7 mouse cellular contexts compared by ENCODE assay signal in the genomic region with DNA sequence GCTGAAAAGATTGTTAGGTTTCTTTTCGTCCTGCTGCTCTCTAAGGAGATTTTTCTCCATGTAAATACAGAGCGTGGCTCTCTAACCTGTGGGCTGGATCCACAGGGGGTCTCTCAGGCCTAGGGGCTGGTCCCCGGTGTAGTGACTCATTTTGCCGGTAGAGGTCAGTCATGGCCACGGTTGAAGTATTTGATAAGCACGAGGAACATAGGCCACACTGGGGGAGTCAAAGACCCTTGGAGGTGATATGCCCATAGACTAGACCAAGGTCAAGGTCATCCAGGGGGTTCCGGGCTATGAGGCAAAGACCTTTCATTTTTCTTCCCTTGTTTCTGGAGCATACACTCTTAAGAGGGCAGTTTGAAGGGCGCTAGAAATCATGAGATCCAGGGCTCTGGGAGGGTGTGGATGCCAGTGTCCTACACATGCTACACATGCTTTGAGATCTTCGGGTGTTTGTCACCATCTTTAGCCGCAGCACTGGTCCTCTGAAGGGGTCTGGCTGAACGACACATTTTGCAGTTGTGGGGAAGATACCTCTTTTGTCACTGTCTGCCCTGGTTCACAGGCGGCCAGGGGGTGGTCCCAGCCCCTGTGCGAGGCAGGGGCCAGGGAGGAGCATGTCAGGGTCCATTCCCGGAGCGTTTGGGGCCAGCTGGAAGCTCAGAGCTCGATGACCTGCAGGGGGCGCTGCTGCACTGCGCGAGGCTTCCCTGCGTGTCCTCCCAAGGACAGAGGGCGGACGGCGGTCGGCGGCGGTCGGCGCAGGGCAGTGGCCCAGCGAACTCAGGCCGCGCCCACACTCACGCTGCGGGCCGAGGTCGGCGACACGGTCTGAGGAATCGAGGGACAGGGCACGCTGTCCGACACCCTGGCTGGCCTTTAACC.
A peak's percentile ranks its signal among the peaks of the same experiment; 100 is the strongest.
DNase-seq lines count a peak whose midpoint lies in the region; ATAC-seq and TF ChIP-seq lines count a peak whose summit lies in the region.

No protein-coding gene starts in this region.

- H3K27me3 ChIP-seq in embryonic facial prominence, embryonic 13.5 days = no peaks in the 10 kb centered on the region
- H3K27me3 ChIP-seq in heart, embryonic 10.5 days (ENCODE audit: insufficient read depth, poor library complexity, severe bottlenecking) = no peaks in the 10 kb centered on the region
- H3K27me3 ChIP-seq in kidney, embryonic 14.5 days (ENCODE audit: control insufficient read depth, insufficient read depth, low read length) = no peaks in the 10 kb centered on the region; the same call in 1 of the 2 replicates
- H3K27me3 ChIP-seq in limb, embryonic 14.5 days (ENCODE audit: control insufficient read depth, insufficient read depth, low read length) = no peaks in the 10 kb centered on the region
- H3K27me3 ChIP-seq in midbrain, embryonic 16.5 days (ENCODE audit: control insufficient read depth, insufficient read depth, low read depth, low read length) = no peaks in the 10 kb centered on the region

- peak; percentile 88 for DNase-seq in brain, adult 2 months (ENCODE audit: low read depth, low spot score)
- peak; percentile 93 for DNase-seq in heart, embryonic 10.5 days (ENCODE audit: low spot score)
- DNase-seq in limb, embryonic 14.5 days (ENCODE audit: low spot score) = peak; percentile 82
- DNase-seq in spleen, postnatal 36 days (ENCODE audit: low spot score in 2 of 2) = peak; percentile 25 to 29

- H3K36me3 ChIP-seq in embryonic facial prominence, embryonic 13.5 days = no peaks in the 10 kb centered on the region
- H3K36me3 ChIP-seq in heart, embryonic 10.5 days = no peaks in the 10 kb centered on the region
- no peaks in the 10 kb centered on the region for H3K36me3 ChIP-seq in kidney, embryonic 14.5 days (ENCODE audit: control insufficient read depth, insufficient read depth, low read length)
- H3K36me3 ChIP-seq in limb, embryonic 14.5 days (ENCODE audit: control insufficient read depth, insufficient read depth, low read length) = no peaks in the 10 kb centered on the region
- no peaks in the 10 kb centered on the region for H3K36me3 ChIP-seq in midbrain, embryonic 16.5 days (ENCODE audit: control insufficient read depth, insufficient read depth, low read length)

- H3K4me2 ChIP-seq in embryonic facial prominence, embryonic 13.5 days = peak overlapping the region; percentile 86
- peak overlapping the region; percentile 67 for H3K4me2 ChIP-seq in kidney, embryonic 14.5 days (replicated peaks; ENCODE audit: low read depth, low read length)
- H3K4me2 ChIP-seq in limb, embryonic 14.5 days (replicated peaks; ENCODE audit: low read depth, low read length, severe bottlenecking) = peak overlapping the region; percentile 74
- H3K4me2 ChIP-seq in midbrain, embryonic 16.5 days (ENCODE audit: low read length) = peak overlapping the region; percentile 76

- 4% methylated on average over 40 of the region's 40 CpGs for WGBS in embryonic facial prominence, embryonic 13.5 days
- WGBS in heart, embryonic 10.5 days = 3% methylated on average over 40 of the region's 40 CpGs
- WGBS in kidney, embryonic 14.5 days = 5% methylated on average over 39 of the region's 40 CpGs
- 4% methylated on average over 38 of the region's 40 CpGs for WGBS in limb, embryonic 14.5 days
- 4% methylated on average over 40 of the region's 40 CpGs for WGBS in midbrain, embryonic 16.5 days

- no peak overlapping the region for H3K27ac ChIP-seq in embryonic facial prominence, embryonic 13.5 days
- H3K27ac ChIP-seq in heart, embryonic 10.5 days = peak overlapping the region; percentile 90
- no peak overlapping the region for H3K27ac ChIP-seq in kidney, embryonic 14.5 days (ENCODE audit: low read depth, low read length)
- H3K27ac ChIP-seq in limb, embryonic 14.5 days (replicated peaks; ENCODE audit: low read depth, low read length) = no peak overlapping the region
- H3K27ac ChIP-seq in midbrain, embryonic 16.5 days (ENCODE audit: low read length) = peak overlapping the region; percentile 69

- H3K9me3 ChIP-seq in embryonic facial prominence, embryonic 13.5 days = no peaks in the 10 kb centered on the region
- no peaks in the 10 kb centered on the region for H3K9me3 ChIP-seq in heart, embryonic 10.5 days
- H3K9me3 ChIP-seq in kidney, embryonic 14.5 days (ENCODE audit: control insufficient read depth, low read length) = no peaks in the 10 kb centered on the region
- H3K9me3 ChIP-seq in limb, embryonic 14.5 days (ENCODE audit: control insufficient read depth, low read length) = no peaks in the 10 kb centered on the region
- H3K9me3 ChIP-seq in midbrain, embryonic 16.5 days (replicated peaks; ENCODE audit: control insufficient read depth, low read length, poor library complexity, severe bottlenecking) = no peaks in the 10 kb centered on the region

- H3K4me3 ChIP-seq in embryonic facial prominence, embryonic 13.5 days = peak overlapping the region; percentile 53
- peak overlapping the region; percentile 62 for H3K4me3 ChIP-seq in heart, embryonic 10.5 days
- peak overlapping the region; percentile 42 for H3K4me3 ChIP-seq in kidney, embryonic 14.5 days (ENCODE audit: low read length)
- H3K4me3 ChIP-seq in limb, embryonic 14.5 days (replicated peaks; ENCODE audit: low read length) = peak overlapping the region; percentile 42
- H3K4me3 ChIP-seq in midbrain, embryonic 16.5 days (ENCODE audit: low read depth, low read length) = peak overlapping the region; percentile 52

- peaks cover 12% of the 10 kb centered on the region for H3K4me1 ChIP-seq in embryonic facial prominence, embryonic 13.5 days
- H3K4me1 ChIP-seq in heart, embryonic 10.5 days = peaks cover 17% of the 10 kb centered on the region
- peaks cover 9% of the 10 kb centered on the region; the same call in 1 of the 2 replicates for H3K4me1 ChIP-seq in kidney, embryonic 14.5 days (ENCODE audit: control insufficient read depth, insufficient read depth, low read length)
- H3K4me1 ChIP-seq in limb, embryonic 14.5 days (ENCODE audit: control insufficient read depth, insufficient read depth, low read length) = no peaks in the 10 kb centered on the region
- peaks cover 7% of the 10 kb centered on the region; the same call in 1 of the 2 replicates for H3K4me1 ChIP-seq in midbrain, embryonic 16.5 days (ENCODE audit: control insufficient read depth, insufficient read depth, low read length)

- TF ChIP-seq POLR2A in limb, embryonic 14.5 days (IDR thresholded peaks at IDR 0.05; ENCODE audit: borderline replicate concordance, extremely low read depth, insufficient read depth, insufficient read length) = no peak

- peak overlapping the region; percentile 70 for H3K9ac ChIP-seq in embryonic facial prominence, embryonic 13.5 days
- peak overlapping the region; percentile 34 for H3K9ac ChIP-seq in kidney, embryonic 14.5 days (ENCODE audit: low read depth, low read length)
- H3K9ac ChIP-seq in limb, embryonic 14.5 days (ENCODE audit: low read depth, low read length, severe bottlenecking) = peak overlapping the region; percentile 51
- peak overlapping the region; percentile 76 for H3K9ac ChIP-seq in midbrain, embryonic 16.5 days (ENCODE audit: low read depth, low read length)

- peak; percentile 82 for ATAC-seq in embryonic facial prominence, embryonic 13.5 days (ENCODE audit: insufficient number of reproducible peaks, insufficient read depth, low FRiP score, low TSS enrichment, low read depth)
- peak; percentile 91 for ATAC-seq in kidney, embryonic 14.5 days (ENCODE audit: low FRiP score, low TSS enrichment)
- peak; percentile 88 for ATAC-seq in limb, embryonic 14.5 days (ENCODE audit: low FRiP score, low read depth)
- peak; percentile 95 for ATAC-seq in midbrain, embryonic 16.5 days

Comparison
In these comparisons a context has a peak if more than half of its experiments do, and no peak if none do; other contexts are left out.
1. DNase-seq: peak in every context shown above with its lines; median percentile 93 in heart, embryonic 10.5 days; 88 in brain, adult 2 months; 82 in limb, embryonic 14.5 days; 27 in spleen, postnatal 36 days.
2. H3K27ac ChIP-seq: peak in heart, embryonic 10.5 days (single experiment) and midbrain, embryonic 16.5 days (single experiment); none in embryonic facial prominence, embryonic 13.5 days (single experiment), kidney, embryonic 14.5 days (single experiment) and limb, embryonic 14.5 days (single experiment).
3. Peak in every context shown above with its lines, with median percentiles within 50 percentile points of each other: ATAC-seq, H3K4me2 ChIP-seq, H3K4me3 ChIP-seq and H3K9ac ChIP-seq.